Mouse (Mus musculus) liver, embryonic 16.5 days (tissue): ENCODE data around the gene Nars2. TPM values are rescaled to one million over a fixed set of nuclear protein-coding genes. Genes with fewer than 3 reads are reported as not detected.
"Not testable (repeated sequence)": the region's sequence is repeated elsewhere in the genome, so short reads cannot be mapped to it uniquely, and the experiment has no call there.

Experiments used
- ATAC-seq: fragments of 200-750 bp; cut with Nextera tagmentation; 2 replicates; pipeline ENCODE4 v1.8.0; 2017; ENCODE audit warnings: low read depth, mild to moderate bottlenecking, moderate number of reproducible peaks, moderate library complexity
- H3K27ac ChIP-seq: fragments of 300-500 bp; sonication (generic); 2 replicates; pipeline ENCODE4 v1.5.1; 2014; ENCODE audit warnings: mild to moderate bottlenecking, low read length
- H3K27me3 ChIP-seq: fragments of 300-500 bp; sonication (generic); 2 replicates; pipeline ENCODE4 v1.6.1; 2014; ENCODE audit warnings: low read depth, low read length, mixed read lengths; ENCODE audit not compliant: control insufficient read depth, insufficient read depth
- H3K36me3 ChIP-seq: fragments of 300-500 bp; sonication (generic); 2 replicates; pipeline ENCODE4 v1.6.1; 2014; ENCODE audit warnings: mild to moderate bottlenecking; ENCODE audit not compliant: control insufficient read depth, insufficient read depth
- H3K4me1 ChIP-seq: fragments of 300-500 bp; sonication (generic); 2 replicates; pipeline ENCODE4 v1.6.1; 2014; ENCODE audit warnings: low read depth, low read length, mixed read lengths; ENCODE audit not compliant: control insufficient read depth
- H3K4me2 ChIP-seq: fragments of 300-500 bp; sonication (generic); 2 replicates; pipeline ENCODE4 v1.6.1; 2014; ENCODE audit warnings: low read depth, low read length, mixed read lengths
- H3K4me3 ChIP-seq: fragments of 300-500 bp; sonication (generic); 2 replicates; pipeline ENCODE4 v1.5.1; 2014; ENCODE audit warnings: low read depth, mild to moderate bottlenecking, low read length
- H3K9ac ChIP-seq: fragments of 300-500 bp; sonication (generic); 2 replicates; pipeline ENCODE4 v1.6.1; 2014; ENCODE audit warnings: low read depth, low read length
- H3K9me3 ChIP-seq: fragments of 300-500 bp; sonication (generic); replicated peaks from 2 replicates; pipeline ENCODE4 v1.6.1; 2016; ENCODE audit warnings: low read length; ENCODE audit not compliant: control insufficient read depth
- WGBS: fragments of 180-500 bp; shearing (Covaris S2); extraction: QIAGEN DNeasy Blood & Tissue Kit; methylation state at CpG from one replicate; pipeline ENCODE4 v1.1.7; 2014; ENCODE audit not compliant: insufficient replicate concordance; 5-methylcytosine and 5-hydroxymethylcytosine counted together
- polyA plus RNA-seq: library from polyadenylated mRNA; unstranded; fragments of >200 nt; fragmentation: Nextera tagmentation; extraction: Ambion mirVana; gene quantifications from 2 replicates; pipeline ENCODE4 v1.2.1, GENCODE M21; 2015

The Nars2 gene
- polyA plus RNA-seq, 1 experiment from 2014 or later = 14.4 TPM

DNA sequence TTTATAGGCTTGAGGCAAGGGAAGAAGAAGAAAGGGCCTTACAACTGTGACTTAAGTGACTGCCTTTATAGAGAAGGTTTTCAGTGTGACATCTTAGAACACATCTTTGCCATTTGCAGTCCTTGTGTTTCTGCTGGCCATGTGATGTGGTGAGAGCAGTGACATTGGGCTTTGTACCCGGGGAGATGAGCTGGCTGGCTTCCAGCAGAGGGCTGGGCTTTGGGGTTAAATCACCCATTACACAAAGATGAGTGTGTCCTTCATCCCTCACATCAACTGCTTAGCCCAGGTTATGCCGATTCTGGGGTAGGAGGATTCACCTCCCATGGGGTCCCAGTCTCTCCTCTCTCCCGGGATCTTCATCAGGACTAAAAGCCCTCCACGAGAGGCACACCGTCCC, 41.4 kb upstream of the Nars2 start:
- Histone ChIP-seq H3K4me1 (no peaks in the 10 kb centered on the region), H3K9me3 (no peaks in the 10 kb centered on the region), H3K36me3 (no peaks in the 10 kb centered on the region), H3K9ac (no peak overlapping the region), H3K4me3 (no peak overlapping the region), H3K27me3 (no peaks in the 10 kb centered on the region), H3K4me2 (no peak overlapping the region), H3K27ac (no peak overlapping the region)
- 64% methylated on average over 5 of the region's 5 CpGs for WGBS
- no peak for ATAC-seq

DNA sequence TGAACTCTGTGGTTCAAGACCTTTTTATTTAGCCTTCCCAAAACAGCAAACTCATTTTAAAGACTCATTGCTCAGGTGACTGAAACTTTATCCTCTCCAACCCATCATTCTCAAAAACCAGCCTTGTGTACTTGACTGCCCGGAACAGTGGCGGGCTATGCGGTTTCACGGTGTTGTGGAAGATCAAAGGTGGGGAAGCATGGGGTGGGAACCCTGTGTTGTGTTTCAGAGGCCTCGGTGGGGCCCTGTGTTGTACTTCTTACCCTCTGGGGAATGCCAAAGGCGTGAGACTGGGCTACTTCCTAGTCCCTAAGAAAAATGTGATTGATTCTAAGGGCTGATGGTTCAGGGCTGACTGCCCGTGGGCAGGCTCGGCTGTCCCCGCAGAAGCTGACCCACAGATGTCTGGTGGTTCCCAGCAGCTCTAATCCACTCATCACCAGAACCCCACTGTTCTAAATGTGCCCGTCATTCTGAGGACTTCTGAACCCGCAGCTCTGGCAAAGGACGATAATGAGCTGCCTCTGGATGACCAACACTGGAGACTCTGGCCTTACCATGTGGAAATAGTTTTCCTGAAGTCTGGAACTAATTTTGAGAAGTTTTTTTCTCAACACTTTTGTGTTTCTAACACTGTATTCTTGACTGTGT, 40.9 kb upstream of the Nars2 start:
- H3K4me3 ChIP-seq = no peak overlapping the region
- H3K36me3 ChIP-seq = no peaks in the 10 kb centered on the region
- no peak for ATAC-seq
- no peak overlapping the region for H3K9ac ChIP-seq
- no peak overlapping the region for H3K4me2 ChIP-seq
- H3K27me3 ChIP-seq = no peaks in the 10 kb centered on the region
- no peaks in the 10 kb centered on the region for H3K4me1 ChIP-seq
- no peaks in the 10 kb centered on the region for H3K9me3 ChIP-seq
- 66% methylated on average over 12 of the region's 12 CpGs for WGBS
- H3K27ac ChIP-seq = no peak overlapping the region

DNA sequence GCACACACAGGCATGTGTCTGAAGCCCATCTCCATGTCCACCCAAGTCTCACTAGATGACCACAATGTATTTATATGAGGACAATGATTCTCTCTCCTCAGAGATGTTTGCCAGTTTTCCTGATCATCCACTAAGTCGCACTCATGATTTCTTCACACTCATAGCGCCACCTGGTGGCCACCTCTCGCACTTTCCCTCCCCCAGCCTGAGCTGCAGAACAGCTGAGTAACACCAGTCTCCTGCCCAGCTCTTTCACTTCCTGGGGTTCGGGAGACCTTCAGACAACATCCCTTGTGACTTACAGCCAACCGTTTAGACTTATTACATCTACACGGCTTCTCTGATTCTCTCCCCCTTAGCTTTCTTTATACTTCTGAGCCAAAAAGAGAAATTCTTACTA, 37.3 kb upstream of the Nars2 start:
- 3% methylated on average over 6 of the region's 6 CpGs for WGBS
- peak; percentile 50; the same call in 1 of the 2 replicates for ATAC-seq

DNA sequence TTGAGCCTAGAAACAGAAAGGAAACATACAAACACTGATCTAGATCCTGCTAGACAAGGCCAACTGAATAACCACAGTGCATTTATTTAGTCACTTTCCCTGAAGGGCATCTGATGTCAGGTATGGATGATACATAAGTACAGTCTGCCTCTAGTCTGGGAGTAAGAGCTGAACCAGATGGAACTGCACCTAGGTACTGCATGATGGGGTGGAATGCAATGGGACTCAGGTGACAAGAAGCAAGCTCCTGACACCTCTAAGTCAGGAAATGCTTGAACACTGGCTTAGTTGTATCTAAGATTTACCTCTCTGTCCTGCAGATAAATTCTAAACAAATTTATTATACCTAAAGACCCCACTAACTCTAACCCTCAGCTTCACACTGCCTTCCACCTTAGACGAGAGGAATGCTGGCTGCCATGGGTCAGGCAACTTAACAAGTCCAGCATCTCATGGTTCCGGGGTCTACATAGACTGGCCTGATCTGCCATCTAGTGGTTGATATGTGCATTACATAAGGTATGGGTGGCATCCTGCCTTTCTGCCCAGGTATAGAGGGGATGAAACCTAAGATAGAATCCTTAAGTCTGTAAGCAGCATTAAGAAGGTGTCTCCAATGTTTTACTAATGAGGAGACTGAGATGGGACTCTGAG, 35.7 kb upstream of the Nars2 start:
- WGBS = 1% methylated on average over 2 of the region's 2 CpGs
- Histone ChIP-seq H3K4me3 (no peak overlapping the region), H3K4me2 (no peak overlapping the region), H3K9ac (no peak overlapping the region), H3K27ac (no peak overlapping the region), H3K36me3 (no peaks in the 10 kb centered on the region), H3K4me1 (no peaks in the 10 kb centered on the region), H3K9me3 (no peaks in the 10 kb centered on the region), H3K27me3 (no peaks in the 10 kb centered on the region)
- no peak for ATAC-seq

More for the DNA sequence above, 37.3 kb upstream of the Nars2 start:
- Histone ChIP-seq H3K36me3 (no peaks in the 10 kb centered on the region), H3K9ac (no peak overlapping the region), H3K27ac (no peak overlapping the region), H3K27me3 (no peaks in the 10 kb centered on the region), H3K4me3 (no peak overlapping the region), H3K4me1 (no peaks in the 10 kb centered on the region), H3K9me3 (no peaks in the 10 kb centered on the region), H3K4me2 (no peak overlapping the region)

DNA sequence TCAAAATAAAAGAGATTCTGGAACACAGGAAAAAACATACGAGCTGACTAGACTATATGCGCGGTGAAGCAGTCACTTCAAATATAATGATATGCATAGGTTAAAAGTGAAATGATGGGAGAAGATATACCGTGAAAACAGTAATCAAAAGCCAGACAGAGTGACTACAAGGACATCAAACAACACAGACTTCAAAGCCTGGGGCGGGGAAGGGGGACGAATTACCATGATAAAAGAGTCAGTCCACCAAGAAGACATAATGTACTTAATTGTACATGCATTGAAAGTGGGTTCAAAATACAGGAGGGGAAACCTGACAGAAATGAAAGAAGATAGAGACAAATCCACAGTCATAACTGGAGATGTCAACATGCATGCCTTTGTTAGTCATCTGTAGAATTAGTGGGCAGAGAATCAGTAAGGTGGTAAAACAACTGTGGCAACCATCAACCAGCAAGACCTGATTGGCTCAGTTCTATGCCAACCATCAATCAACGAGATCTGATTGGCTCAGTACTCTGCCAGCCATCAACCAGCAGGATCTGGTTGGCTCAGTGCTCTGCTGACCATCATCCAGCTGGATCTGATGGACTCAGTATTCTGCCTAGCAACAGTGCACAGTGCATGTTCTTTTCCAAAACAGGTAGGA, 30.7 kb upstream of the Nars2 start:
- Histone ChIP-seq H3K9ac (no peak overlapping the region), H3K27ac (no peak overlapping the region), H3K36me3 (no peaks in the 10 kb centered on the region), H3K27me3 (no peaks in the 10 kb centered on the region), H3K9me3 (no peaks in the 10 kb centered on the region), H3K4me3 (no peak overlapping the region), H3K4me1 (no peaks in the 10 kb centered on the region), H3K4me2 (no peak overlapping the region)
- no peak; the same call in 1 of the 2 replicates for ATAC-seq
- WGBS = 64% methylated on average over 7 of the region's 7 CpGs

DNA sequence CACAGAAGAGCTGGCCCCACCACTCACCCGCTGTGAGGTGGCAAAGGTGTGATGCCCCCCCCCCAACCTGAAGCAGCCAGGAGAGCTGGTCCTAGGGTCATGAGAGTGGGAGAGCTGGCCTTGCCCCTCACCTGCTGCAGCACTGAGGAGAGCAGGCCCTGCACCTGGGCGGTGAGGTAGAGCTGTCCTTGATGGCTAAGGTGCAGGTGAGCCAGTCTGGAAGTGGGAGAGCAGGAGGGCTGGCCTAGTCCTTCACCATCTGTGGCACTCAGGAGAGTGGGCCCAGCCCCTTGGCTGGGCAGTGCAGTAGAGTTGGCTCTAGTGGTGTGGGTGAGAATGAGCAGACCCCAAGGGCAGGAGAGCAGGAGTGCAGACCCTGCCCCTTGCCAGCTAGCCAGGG, 28.4 kb upstream of the Nars2 start:
- no peak for ATAC-seq
- 72% methylated on average over 2 of the region's 2 CpGs for WGBS

DNA sequence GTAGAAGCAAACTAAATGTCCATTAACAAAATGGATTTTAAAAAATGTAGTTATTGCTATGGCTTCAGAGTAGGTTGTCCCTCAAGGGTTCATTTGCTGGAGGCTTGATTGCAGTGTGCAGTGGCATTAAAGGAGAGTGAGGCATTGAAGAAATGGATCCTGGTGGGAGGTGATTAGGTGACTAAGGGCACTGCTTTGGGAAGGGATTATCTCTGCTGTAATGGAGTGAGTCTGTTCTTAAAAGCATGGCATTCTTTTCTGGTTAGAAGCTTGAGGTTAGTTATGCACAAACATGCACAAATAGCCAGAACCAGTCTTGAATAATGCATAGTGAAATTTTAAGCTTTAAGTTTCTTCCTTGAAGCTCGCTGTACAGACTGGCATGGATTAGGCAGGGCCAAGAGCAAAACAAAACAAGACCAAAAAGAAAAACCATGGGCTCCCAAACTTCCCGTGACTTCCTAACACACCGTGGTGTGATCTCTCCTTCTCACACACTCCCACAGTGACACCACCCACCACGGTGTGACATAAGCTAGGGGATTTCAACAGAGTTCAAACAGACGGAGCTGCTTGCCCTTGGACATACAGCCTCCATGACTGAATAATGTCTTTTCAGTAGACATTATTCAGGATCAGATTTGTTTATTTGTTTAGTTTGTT, 7.5 kb upstream of the Nars2 start:
- no peaks in the 10 kb centered on the region for H3K36me3 ChIP-seq
- H3K9ac ChIP-seq = no peak overlapping the region
- WGBS = 60% methylated on average over 5 of the region's 5 CpGs
- H3K4me1 ChIP-seq = no peaks in the 10 kb centered on the region
- no peaks in the 10 kb centered on the region for H3K27me3 ChIP-seq
- H3K4me2 ChIP-seq = no peak overlapping the region
- H3K27ac ChIP-seq = no peak overlapping the region
- H3K4me3 ChIP-seq = no peak overlapping the region
- H3K9me3 ChIP-seq = no peaks in the 10 kb centered on the region
- no peak for ATAC-seq

More for the DNA sequence above, 28.4 kb upstream of the Nars2 start:
- H3K9ac ChIP-seq = no peak overlapping the region
- no peak overlapping the region for H3K4me3 ChIP-seq
- no peaks in the 10 kb centered on the region for H3K9me3 ChIP-seq
- H3K36me3 ChIP-seq = no peaks in the 10 kb centered on the region
- no peaks in the 10 kb centered on the region for H3K4me1 ChIP-seq
- no peaks in the 10 kb centered on the region for H3K27me3 ChIP-seq
- H3K27ac ChIP-seq = no peak overlapping the region
- H3K4me2 ChIP-seq = no peak overlapping the region

DNA sequence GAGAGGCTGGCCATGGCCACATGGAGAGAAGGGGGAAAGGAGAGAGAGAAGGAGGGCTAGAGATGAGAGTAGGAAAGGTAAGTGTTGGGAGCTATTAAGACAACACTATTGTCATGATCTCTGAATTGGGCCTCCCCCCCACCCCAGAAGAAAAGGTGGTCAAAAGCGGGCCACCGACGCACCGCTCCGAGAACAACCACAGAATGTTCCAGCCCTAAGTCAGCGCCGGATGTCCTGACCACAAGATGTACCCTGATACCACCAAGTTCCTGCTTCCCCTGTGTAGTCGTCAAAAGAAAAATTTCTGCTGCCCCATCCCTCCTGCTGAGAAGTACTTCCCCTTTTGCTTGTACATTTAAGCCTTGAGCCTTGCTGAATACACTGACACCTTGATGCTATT, 4.8 kb upstream of the Nars2 start:
- H3K4me3 ChIP-seq, H3K27ac ChIP-seq, H3K4me2 ChIP-seq, H3K27me3 ChIP-seq, H3K4me1 ChIP-seq, H3K9me3 ChIP-seq, H3K9ac ChIP-seq, ATAC-seq, H3K36me3 ChIP-seq: not testable (repeated sequence)
- WGBS = 56% methylated on average over 8 of the region's 8 CpGs

DNA sequence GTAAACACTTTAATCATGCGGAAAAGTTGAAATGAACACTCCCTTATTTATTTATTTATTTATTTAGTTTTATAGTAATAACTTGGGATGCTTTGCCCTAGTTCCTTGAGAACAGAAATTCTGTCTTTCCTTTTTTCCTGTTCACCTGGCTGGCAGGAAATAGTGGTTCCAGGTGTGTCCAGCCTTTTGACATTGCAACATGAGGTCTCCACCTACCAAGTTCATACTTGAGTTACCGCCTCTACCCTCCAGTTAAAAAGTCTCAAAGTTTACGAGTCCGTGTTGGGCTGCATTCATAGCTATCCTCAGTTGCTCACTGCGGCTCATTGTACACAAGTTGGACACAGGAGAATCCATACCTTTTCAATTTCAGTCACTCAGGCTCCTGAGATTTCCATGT, 789 bp downstream of the Nars2 start:
- H3K4me3 ChIP-seq = peak overlapping the region; percentile 98
- peak overlapping the region; percentile 91 for H3K27ac ChIP-seq
- H3K9ac ChIP-seq = peak overlapping the region; percentile 95
- peaks cover 21% of the 10 kb centered on the region for H3K4me1 ChIP-seq
- peak overlapping the region; percentile 89 for H3K4me2 ChIP-seq
- WGBS = 15% methylated on average over 5 of the region's 5 CpGs
- no peaks in the 10 kb centered on the region for H3K27me3 ChIP-seq
- H3K9me3 ChIP-seq = no peaks in the 10 kb centered on the region
- ATAC-seq = no peak
- H3K36me3 ChIP-seq = peaks cover 2% of the 10 kb centered on the region; the same call in 1 of the 2 replicates
